Mouse (Mus musculus) heart, embryonic 10.5 days (tissue): ENCODE data around the gene Pkd2l1. TPM values are rescaled to one million over a fixed set of nuclear protein-coding genes. Genes with fewer than 3 reads are reported as not detected.

ENCODE experiments used
- DNase-seq: peaks from one replicate; pipeline ENCODE4 v3.0.0-alpha.2; 2017; ENCODE audit warnings: low spot score
- H3K27ac ChIP-seq: fragments of 300-500 bp; sonication (generic); 2 replicates; pipeline ENCODE4 v1.5.1; 2016; ENCODE audit warnings: mild to moderate bottlenecking
- H3K27me3 ChIP-seq: fragments of 300-500 bp; sonication (generic); 2 replicates; pipeline ENCODE4 v1.6.1; 2016; ENCODE audit warnings: mild to moderate bottlenecking; ENCODE audit not compliant: poor library complexity, insufficient read depth, severe bottlenecking
- H3K36me3 ChIP-seq: fragments of 300-500 bp; sonication (generic); 2 replicates; pipeline ENCODE4 v1.6.1; 2016; ENCODE audit warnings: mild to moderate bottlenecking, moderate library complexity
- H3K4me1 ChIP-seq: fragments of 300-500 bp; sonication (generic); 2 replicates; pipeline ENCODE4 v1.6.1; 2016; ENCODE audit warnings: mild to moderate bottlenecking
- H3K4me3 ChIP-seq: fragments of 300-500 bp; sonication (generic); 2 replicates; pipeline ENCODE4 v1.5.1; 2016; ENCODE audit warnings: mild to moderate bottlenecking, moderate library complexity
- H3K9me3 ChIP-seq: fragments of 300-500 bp; sonication (generic); 2 replicates; pipeline ENCODE4 v1.6.1; 2016; ENCODE audit warnings: mild to moderate bottlenecking, moderate library complexity
- WGBS: fragments of 180-500 bp; shearing (Covaris S2); methylation state at CpG from one replicate; pipeline ENCODE4 v1.1.7; 2016; 5-methylcytosine and 5-hydroxymethylcytosine counted together
- polyA plus RNA-seq: library from polyadenylated mRNA; unstranded; fragments of >200 nt; fragmentation: Nextera tagmentation; extraction: Ambion mirVana; gene quantifications from 2 replicates; pipeline ENCODE4 v1.2.1, GENCODE M21; 2016

Gene Pkd2l1
- polyA plus RNA-seq = not detected in 2 replicates

- no peaks in the 10 kb centered on the region for H3K4me1 ChIP-seq
- peaks cover 14% of the 10 kb centered on the region; the same call in 1 of the 2 replicates for H3K27me3 ChIP-seq
- WGBS = 46% methylated on average over 3 of the region's 3 CpGs
- DNase-seq = no peak
- H3K9me3 ChIP-seq = no peaks in the 10 kb centered on the region
- H3K27ac ChIP-seq = no peak within 1 kb of the TSS
- H3K36me3 ChIP-seq = no peaks in the 10 kb centered on the region
- no peak within 1 kb of the TSS for H3K4me3 ChIP-seq
These were observed at the start of gene Pkd2l1 for GRCm38 (mm10) chr19:44192342-44192741. Gene Pkd2l1, minus strand, starts transcription at chr19:44192442.

GRCm38 (mm10) chr19:44238906-44239305 is 46.7 kb upstream of the Pkd2l1 start:
- no peak overlapping the region for H3K27ac ChIP-seq
- H3K27me3 ChIP-seq = no peaks in the 10 kb centered on the region
- no peaks in the 10 kb centered on the region for H3K9me3 ChIP-seq
- peaks cover 3% of the 10 kb centered on the region; the same call in 1 of the 2 replicates for H3K4me1 ChIP-seq
- no peaks in the 10 kb centered on the region for H3K36me3 ChIP-seq
- WGBS = 71% methylated on average over 2 of the region's 2 CpGs
- no peak for DNase-seq
- H3K4me3 ChIP-seq = no peak overlapping the region

- H3K36me3 ChIP-seq = no peaks in the 10 kb centered on the region
- H3K9me3 ChIP-seq = no peaks in the 10 kb centered on the region
- 13% methylated on average over 19 of the region's 19 CpGs for WGBS
- H3K4me3 ChIP-seq = peak overlapping the region; percentile 43
- H3K27ac ChIP-seq = no peak overlapping the region
- peaks cover 3% of the 10 kb centered on the region; the same call in 1 of the 2 replicates for H3K4me1 ChIP-seq
- no peaks in the 10 kb centered on the region for H3K27me3 ChIP-seq
- DNase-seq = no peak
These were observed 45.3 kb upstream of the Pkd2l1 start for GRCm38 (mm10) chr19:44237471-44238006.

- Histone ChIP-seq H3K27me3 (no peaks in the 10 kb centered on the region), H3K4me1 (no peaks in the 10 kb centered on the region), H3K27ac (no peak overlapping the region), H3K4me3 (no peak overlapping the region), H3K36me3 (no peaks in the 10 kb centered on the region), H3K9me3 (no peaks in the 10 kb centered on the region)
- no peak for DNase-seq
- WGBS = 77% methylated on average over 4 of the region's 4 CpGs
These were observed 39.4 kb upstream of the Pkd2l1 start for GRCm38 (mm10) chr19:44231608-44232151.

- Histone ChIP-seq H3K27me3 (no peaks in the 10 kb centered on the region), H3K36me3 (no peaks in the 10 kb centered on the region), H3K27ac (no peak overlapping the region), H3K4me3 (no peak overlapping the region), H3K9me3 (no peaks in the 10 kb centered on the region), H3K4me1 (no peaks in the 10 kb centered on the region)
- no peak for DNase-seq
- 66% methylated on average over 3 of the region's 3 CpGs for WGBS
These were observed 38.0 kb upstream of the Pkd2l1 start for GRCm38 (mm10) chr19:44230212-44230611.

GRCm38 (mm10) chr19:44229776-44230175 is 37.5 kb upstream of the Pkd2l1 start:
- no peak for DNase-seq
- H3K27me3 ChIP-seq = no peaks in the 10 kb centered on the region
- H3K27ac ChIP-seq = no peak overlapping the region
- H3K9me3 ChIP-seq = no peaks in the 10 kb centered on the region
- H3K4me3 ChIP-seq = no peak overlapping the region
- 61% methylated on average over 2 of the region's 2 CpGs for WGBS
- H3K4me1 ChIP-seq = no peaks in the 10 kb centered on the region
- H3K36me3 ChIP-seq = no peaks in the 10 kb centered on the region

- H3K27ac ChIP-seq = no peak overlapping the region
- no peaks in the 10 kb centered on the region for H3K9me3 ChIP-seq
- no peaks in the 10 kb centered on the region for H3K4me1 ChIP-seq
- DNase-seq = no peak
- no peaks in the 10 kb centered on the region for H3K27me3 ChIP-seq
- no peaks in the 10 kb centered on the region for H3K36me3 ChIP-seq
- WGBS = 69% methylated on average over 5 of the region's 5 CpGs
- H3K4me3 ChIP-seq = no peak overlapping the region
These were observed 33.5 kb upstream of the Pkd2l1 start for GRCm38 (mm10) chr19:44225728-44226127.

GRCm38 (mm10) chr19:44217958-44218525 is 25.8 kb upstream of the Pkd2l1 start:
- no peak for DNase-seq
- 59% methylated on average over 3 of the region's 3 CpGs for WGBS
- Histone ChIP-seq H3K27me3 (peaks cover 6% of the 10 kb centered on the region; the same call in 1 of the 2 replicates), H3K9me3 (no peaks in the 10 kb centered on the region), H3K4me3 (no peak overlapping the region), H3K4me1 (no peaks in the 10 kb centered on the region), H3K36me3 (no peaks in the 10 kb centered on the region), H3K27ac (no peak overlapping the region)

- no peaks in the 10 kb centered on the region for H3K9me3 ChIP-seq
- peaks cover 6% of the 10 kb centered on the region; the same call in 1 of the 2 replicates for H3K27me3 ChIP-seq
- DNase-seq = no peak
- H3K27ac ChIP-seq = no peak overlapping the region
- 66% methylated on average over 12 of the region's 12 CpGs for WGBS
- no peaks in the 10 kb centered on the region for H3K36me3 ChIP-seq
- H3K4me3 ChIP-seq = no peak overlapping the region
- H3K4me1 ChIP-seq = no peaks in the 10 kb centered on the region
These were observed 23.0 kb upstream of the Pkd2l1 start for GRCm38 (mm10) chr19:44215255-44215654.

- no peaks in the 10 kb centered on the region for H3K27me3 ChIP-seq
- DNase-seq = no peak
- H3K9me3 ChIP-seq = no peaks in the 10 kb centered on the region
- H3K36me3 ChIP-seq = no peaks in the 10 kb centered on the region
- 60% methylated on average over 2 of the region's 2 CpGs for WGBS
- no peaks in the 10 kb centered on the region for H3K4me1 ChIP-seq
- no peak overlapping the region for H3K4me3 ChIP-seq
- H3K27ac ChIP-seq = no peak overlapping the region
These were observed 14.8 kb upstream of the Pkd2l1 start for GRCm38 (mm10) chr19:44207079-44207478.

- no peak for DNase-seq
- 89% methylated on average over 9 of the region's 9 CpGs for WGBS
- no peak within 1 kb of the TSS for H3K27ac ChIP-seq
- H3K4me1 ChIP-seq = no peaks in the 10 kb centered on the region
- H3K4me3 ChIP-seq = no peak within 1 kb of the TSS
- no peaks in the 10 kb centered on the region for H3K27me3 ChIP-seq
- no peaks in the 10 kb centered on the region for H3K9me3 ChIP-seq
- no peaks in the 10 kb centered on the region for H3K36me3 ChIP-seq
These were observed 10.8 kb upstream of the Pkd2l1 start, which contains the start of gene Scd3 for GRCm38 (mm10) chr19:44203015-44203564. Gene Scd3, plus strand, starts transcription at chr19:44203269.

- H3K4me3 ChIP-seq = no peak overlapping the region
- DNase-seq = no peak
- H3K27ac ChIP-seq = no peak overlapping the region
- 68% methylated on average over 2 of the region's 2 CpGs for WGBS
- no peaks in the 10 kb centered on the region for H3K36me3 ChIP-seq
- H3K9me3 ChIP-seq = no peaks in the 10 kb centered on the region
- H3K4me1 ChIP-seq = no peaks in the 10 kb centered on the region
- H3K27me3 ChIP-seq = no peaks in the 10 kb centered on the region
These were observed 6.7 kb upstream of the Pkd2l1 start for GRCm38 (mm10) chr19:44198964-44199363.

GRCm38 (mm10) chr19:44198494-44198893 is 6.3 kb upstream of the Pkd2l1 start:
- Histone ChIP-seq H3K4me3 (no peak overlapping the region), H3K27ac (no peak overlapping the region), H3K9me3 (no peaks in the 10 kb centered on the region), H3K27me3 (no peaks in the 10 kb centered on the region), H3K36me3 (no peaks in the 10 kb centered on the region), H3K4me1 (no peaks in the 10 kb centered on the region)
- no peak for DNase-seq
- WGBS = 86% methylated on average over 6 of the region's 6 CpGs
